Mouse (Mus musculus) midbrain, embryonic 11.5 days (tissue): ENCODE measurements around the gene Pla2g16. TPM values are rescaled to one million over a fixed set of nuclear protein-coding genes. Genes with fewer than 3 reads are reported as not detected.

Source experiments
- ATAC-seq: fragments of 200-750 bp; cut with Nextera tagmentation; 2 replicates; pipeline ENCODE4 v1.8.0; 2017; ENCODE audit warnings: moderate TSS enrichment, moderate library complexity; ENCODE audit not compliant: low FRiP score
- DNase-seq: peaks from one replicate; pipeline ENCODE4 v3.0.0; 2015; ENCODE audit warnings: low spot score; ENCODE audit errors: missing footprints
- H3K27ac ChIP-seq: fragments of 300-500 bp; sonication (generic); 2 replicates; pipeline ENCODE4 v1.5.1; 2014; ENCODE audit warnings: low read depth, low read length
- H3K27me3 ChIP-seq: fragments of 300-500 bp; sonication (generic); 2 replicates; pipeline ENCODE4 v1.6.1; 2014; ENCODE audit warnings: mild to moderate bottlenecking, low read length, moderate library complexity, mixed read lengths; ENCODE audit not compliant: control insufficient read depth, insufficient read depth
- H3K36me3 ChIP-seq: fragments of 300-500 bp; sonication (generic); 2 replicates; pipeline ENCODE4 v1.6.1; 2014; ENCODE audit warnings: mild to moderate bottlenecking, low read length, moderate library complexity, mixed read lengths; ENCODE audit not compliant: control insufficient read depth, insufficient read depth
- H3K4me1 ChIP-seq: fragments of 300-500 bp; sonication (generic); 2 replicates; pipeline ENCODE4 v1.6.1; 2014; ENCODE audit warnings: low read length; ENCODE audit not compliant: control insufficient read depth, insufficient read depth
- H3K4me2 ChIP-seq: fragments of 300-500 bp; sonication (generic); 2 replicates; pipeline ENCODE4 v1.6.1; 2014; ENCODE audit warnings: mild to moderate bottlenecking, moderate library complexity
- H3K4me3 ChIP-seq: fragments of 300-500 bp; sonication (generic); 2 replicates; pipeline ENCODE4 v1.5.1; 2014; ENCODE audit warnings: low read depth, low read length
- H3K9ac ChIP-seq: fragments of 300-500 bp; sonication (generic); 2 replicates; pipeline ENCODE4 v1.6.1; 2014; ENCODE audit warnings: low read length
- H3K9me3 ChIP-seq: fragments of 300-500 bp; sonication (generic); 2 replicates; pipeline ENCODE4 v1.6.1; 2016; ENCODE audit warnings: low read length; ENCODE audit not compliant: control insufficient read depth
- WGBS: fragments of 180-500 bp; shearing (Covaris S2); extraction: QIAGEN DNeasy Blood & Tissue Kit; methylation state at CpG from one replicate; pipeline ENCODE4 v1.1.7; 2014; 5-methylcytosine and 5-hydroxymethylcytosine counted together
- polyA plus RNA-seq: library from polyadenylated mRNA; unstranded; fragments of >200 nt; fragmentation: Nextera tagmentation; extraction: Ambion mirVana; gene quantifications from 2 replicates; pipeline ENCODE4 v1.2.1, GENCODE M21; 2014

Pla2g16 gene
- polyA plus RNA-seq, 1 experiment from 2014 or later: 2.3 TPM

- H3K9me3 ChIP-seq: no peaks in the 10 kb centered on the region
- 76% methylated on average over 7 of the region's 7 CpGs for WGBS
- DNase-seq: peak; percentile 82
- peaks cover 5% of the 10 kb centered on the region; the same call in 1 of the 2 replicates for H3K27me3 ChIP-seq
- ATAC-seq: no peak
- no peak overlapping the region for H3K4me3 ChIP-seq
- peaks cover 8% of the 10 kb centered on the region for H3K4me1 ChIP-seq
- H3K4me2 ChIP-seq: no peak overlapping the region
- H3K36me3 ChIP-seq: no peaks in the 10 kb centered on the region
- no peak overlapping the region for H3K27ac ChIP-seq
- H3K9ac ChIP-seq: no peak overlapping the region
These were observed 55.9 kb downstream of the Pla2g16 start for GRCm38 (mm10) chr19:7613151-7613550.

- Histone ChIP-seq H3K27me3 (peaks cover 5% of the 10 kb centered on the region; the same call in 1 of the 2 replicates), H3K9ac (no peak overlapping the region), H3K4me3 (no peak overlapping the region), H3K4me1 (peaks cover 8% of the 10 kb centered on the region), H3K4me2 (no peak overlapping the region), H3K36me3 (no peaks in the 10 kb centered on the region), H3K27ac (no peak overlapping the region), H3K9me3 (no peaks in the 10 kb centered on the region)
- DNase-seq (peak; percentile 54), ATAC-seq (no peak)
- 89% methylated on average over 5 of the region's 5 CpGs for WGBS
These were observed 59.1 kb downstream of the Pla2g16 start for GRCm38 (mm10) chr19:7616231-7616930.

- H3K4me3 ChIP-seq: no peak overlapping the region
- DNase-seq (no peak), ATAC-seq (no peak)
- H3K9me3 ChIP-seq: no peaks in the 10 kb centered on the region
- H3K9ac ChIP-seq: no peak overlapping the region
- H3K27me3 ChIP-seq: peaks cover 3% of the 10 kb centered on the region; the same call in 1 of the 2 replicates
- 73% methylated on average over 3 of the region's 3 CpGs for WGBS
- peaks cover 4% of the 10 kb centered on the region for H3K4me1 ChIP-seq
- no peak overlapping the region for H3K4me2 ChIP-seq
- H3K36me3 ChIP-seq: no peaks in the 10 kb centered on the region
- H3K27ac ChIP-seq: no peak overlapping the region
These were observed 59.8 kb downstream of the Pla2g16 start for GRCm38 (mm10) chr19:7617085-7617484.

- Histone ChIP-seq H3K36me3 (no peaks in the 10 kb centered on the region), H3K4me2 (no peak overlapping the region), H3K27ac (no peak overlapping the region), H3K4me3 (no peak overlapping the region), H3K9me3 (no peaks in the 10 kb centered on the region), H3K4me1 (no peaks in the 10 kb centered on the region), H3K9ac (no peak overlapping the region), H3K27me3 (no peaks in the 10 kb centered on the region; the same call in 1 of the 2 replicates)
- WGBS: 50% methylated on average over 7 of the region's 7 CpGs
- ATAC-seq (peak; percentile 54), DNase-seq (peak; percentile 94)
These were observed 60.4 kb downstream of the Pla2g16 start for GRCm38 (mm10) chr19:7617696-7618095.

- H3K4me2 ChIP-seq: no peak overlapping the region
- no peaks in the 10 kb centered on the region for H3K4me1 ChIP-seq
- no peak overlapping the region for H3K9ac ChIP-seq
- H3K9me3 ChIP-seq: no peaks in the 10 kb centered on the region
- H3K27me3 ChIP-seq: no peaks in the 10 kb centered on the region
- no peak overlapping the region for H3K4me3 ChIP-seq
- ATAC-seq (no peak), DNase-seq (peak; percentile 26)
- no peak overlapping the region for H3K27ac ChIP-seq
- no peaks in the 10 kb centered on the region for H3K36me3 ChIP-seq
These were observed 75.8 kb downstream of the Pla2g16 start for GRCm38 (mm10) chr19:7633021-7633420.

GRCm38 (mm10) chr19:7633786-7634185 lies 76.5 kb downstream of the Pla2g16 start:
- no peaks in the 10 kb centered on the region for H3K36me3 ChIP-seq
- WGBS: 60% methylated on average over 1 of the region's 1 CpGs
- no peaks in the 10 kb centered on the region for H3K9me3 ChIP-seq
- ATAC-seq (no peak), DNase-seq (no peak)
- H3K27me3 ChIP-seq: no peaks in the 10 kb centered on the region
- no peak overlapping the region for H3K27ac ChIP-seq
- H3K9ac ChIP-seq: no peak overlapping the region
- H3K4me3 ChIP-seq: no peak overlapping the region
- H3K4me2 ChIP-seq: no peak overlapping the region
- no peaks in the 10 kb centered on the region for H3K4me1 ChIP-seq

Other genes with a start within 250 kb of the Pla2g16 start
- gene Mark2, start 215.6 kb upstream of the Pla2g16 start, polyA plus RNA-seq: 43.0 and 53.9 TPM in 2 replicates
- gene Spindoc, start 174.5 kb upstream of the Pla2g16 start, polyA plus RNA-seq: 23.2 and 25.3 TPM in 2 replicates
- 12.3 and 13.2 TPM in 2 replicates for gene 2700081O15Rik, start 139.8 kb upstream of the Pla2g16 start, polyA plus RNA-seq
- gene Rtn3, start 74.2 kb upstream of the Pla2g16 start, polyA plus RNA-seq: 371 and 383 TPM in 2 replicates
- 6.3 and 8.5 TPM in 2 replicates for gene Atl3, start 63.4 kb upstream of the Pla2g16 start, polyA plus RNA-seq
- not detected in 2 replicates for gene Lgals12, start 49.7 kb downstream of the Pla2g16 start, polyA plus RNA-seq
- gene Hrasls5, start 55.1 kb downstream of the Pla2g16 start, polyA plus RNA-seq: not detected in 2 replicates
- gene Slc22a19, start 153.9 kb downstream of the Pla2g16 start, polyA plus RNA-seq: not detected in 2 replicates
- not detected in 2 replicates for gene Slc22a26, start 245.2 kb downstream of the Pla2g16 start, polyA plus RNA-seq